Mouse (Mus musculus): ENCODE measurements at regions not wholly inside any gene's neighbourhood (a gene's known extent, or its start where the extent isn't known, plus 50 kb on each side); places are given as distances from the start of the nearest gene placed in this dataset.
A peak's percentile ranks its signal among the peaks of the same experiment; 100 is the strongest.

- H3K27ac ChIP-seq (ENCODE audit: low read length), result no peak overlapping the region
- no peaks in the 10 kb centered on the region for H3K36me3 ChIP-seq (ENCODE audit: control insufficient read depth, insufficient read depth, low read length)
- H3K4me1 ChIP-seq (ENCODE audit: control insufficient read depth, insufficient read depth, low read length), result no peaks in the 10 kb centered on the region
- H3K4me3 ChIP-seq (ENCODE audit: low read depth, low read length), result no peak overlapping the region
- 56% methylated on average over 4 of the region's 4 CpGs for WGBS
- H3K9me3 ChIP-seq (ENCODE audit: control insufficient read depth, low read depth, low read length), result no peaks in the 10 kb centered on the region
- H3K4me2 ChIP-seq (replicated peaks; ENCODE audit: low read depth, low read length), result no peak overlapping the region
- 0 out of 2 replicates have a peak, but pooled peaks cover 2% of the 10 kb centered on the region for H3K27me3 ChIP-seq (ENCODE audit: control insufficient read depth, insufficient read depth, low read length)
- ATAC-seq (ENCODE audit: insufficient number of reproducible peaks, insufficient read depth, low FRiP score, low read depth), result no peak
- no peak overlapping the region for H3K9ac ChIP-seq (replicated peaks; ENCODE audit: low read depth, low read length)
Measured at GRCm38 (mm10) chr7:137883701-137884100, 446.3 kb downstream of the Glrx3 start.

DNA sequence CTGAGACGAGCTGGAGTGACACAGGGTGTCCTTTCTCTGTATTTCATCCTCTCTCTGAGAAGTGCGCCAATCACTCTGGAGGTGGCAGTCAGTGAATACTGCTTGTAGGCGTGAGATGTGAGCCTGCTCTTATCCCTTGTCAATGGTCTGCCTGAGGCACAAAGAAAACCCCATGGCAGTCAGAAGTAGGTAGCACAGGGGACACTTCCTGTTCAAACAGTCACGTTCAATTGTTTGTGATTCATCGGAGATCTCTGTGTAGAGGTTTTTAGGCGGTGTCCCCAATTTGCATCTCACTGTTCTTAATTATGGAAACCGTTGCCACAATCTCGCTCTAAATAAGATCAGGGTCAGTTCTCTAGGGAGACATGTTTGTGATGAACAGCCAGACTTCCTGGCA, 447.7 kb downstream of the Glrx3 start:
- Histone ChIP-seq H3K4me3 (ENCODE audit: low read depth, low read length) (no peak overlapping the region), H3K36me3 (ENCODE audit: control insufficient read depth, insufficient read depth, low read length) (no peaks in the 10 kb centered on the region), H3K9me3 (ENCODE audit: control insufficient read depth, low read depth, low read length) (no peaks in the 10 kb centered on the region), H3K4me1 (ENCODE audit: control insufficient read depth, insufficient read depth, low read length) (no peaks in the 10 kb centered on the region), H3K27ac (ENCODE audit: low read length) (no peak overlapping the region), H3K9ac (replicated peaks; ENCODE audit: low read depth, low read length) (no peak overlapping the region), H3K27me3 (ENCODE audit: control insufficient read depth, insufficient read depth, low read length) (0 out of 2 replicates have a peak, but pooled peaks cover 2% of the 10 kb centered on the region), H3K4me2 (replicated peaks; ENCODE audit: low read depth, low read length) (no peak overlapping the region)
- no peak for ATAC-seq (ENCODE audit: insufficient number of reproducible peaks, insufficient read depth, low FRiP score, low read depth)
- 77% methylated on average over 8 of the region's 8 CpGs for WGBS

DNA sequence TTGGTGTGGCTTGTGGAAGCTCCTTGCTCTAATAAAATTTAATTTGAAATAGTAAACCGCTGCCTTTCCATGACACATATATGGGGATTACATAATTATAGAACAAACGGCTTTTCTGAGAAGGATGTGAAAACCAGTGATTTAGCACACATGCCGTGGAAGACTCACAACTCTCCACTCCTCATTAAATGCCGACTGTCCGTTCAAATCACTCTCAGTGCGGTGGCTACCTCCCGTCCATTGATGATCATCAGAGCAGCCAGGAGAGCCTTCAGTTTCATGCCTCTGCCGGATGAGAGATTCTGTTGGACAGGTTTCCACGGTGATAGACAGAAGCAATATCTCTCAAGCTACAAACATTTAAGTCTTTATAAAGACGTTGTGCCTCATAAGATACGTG, 451.3 kb downstream of the Glrx3 start:
- Histone ChIP-seq H3K9ac (replicated peaks; ENCODE audit: low read depth, low read length) (no peak overlapping the region), H3K4me3 (ENCODE audit: low read depth, low read length) (no peak overlapping the region), H3K27ac (ENCODE audit: low read length) (no peak overlapping the region), H3K4me2 (replicated peaks; ENCODE audit: low read depth, low read length) (no peak overlapping the region), H3K9me3 (ENCODE audit: control insufficient read depth, low read depth, low read length) (no peaks in the 10 kb centered on the region), H3K36me3 (ENCODE audit: control insufficient read depth, insufficient read depth, low read length) (no peaks in the 10 kb centered on the region), H3K27me3 (ENCODE audit: control insufficient read depth, insufficient read depth, low read length) (0 out of 2 replicates have a peak, but pooled peaks cover 2% of the 10 kb centered on the region), H3K4me1 (ENCODE audit: control insufficient read depth, insufficient read depth, low read length) (no peaks in the 10 kb centered on the region)
- WGBS, result 83% methylated on average over 11 of the region's 11 CpGs
- no peak for ATAC-seq (ENCODE audit: insufficient number of reproducible peaks, insufficient read depth, low FRiP score, low read depth)

DNA sequence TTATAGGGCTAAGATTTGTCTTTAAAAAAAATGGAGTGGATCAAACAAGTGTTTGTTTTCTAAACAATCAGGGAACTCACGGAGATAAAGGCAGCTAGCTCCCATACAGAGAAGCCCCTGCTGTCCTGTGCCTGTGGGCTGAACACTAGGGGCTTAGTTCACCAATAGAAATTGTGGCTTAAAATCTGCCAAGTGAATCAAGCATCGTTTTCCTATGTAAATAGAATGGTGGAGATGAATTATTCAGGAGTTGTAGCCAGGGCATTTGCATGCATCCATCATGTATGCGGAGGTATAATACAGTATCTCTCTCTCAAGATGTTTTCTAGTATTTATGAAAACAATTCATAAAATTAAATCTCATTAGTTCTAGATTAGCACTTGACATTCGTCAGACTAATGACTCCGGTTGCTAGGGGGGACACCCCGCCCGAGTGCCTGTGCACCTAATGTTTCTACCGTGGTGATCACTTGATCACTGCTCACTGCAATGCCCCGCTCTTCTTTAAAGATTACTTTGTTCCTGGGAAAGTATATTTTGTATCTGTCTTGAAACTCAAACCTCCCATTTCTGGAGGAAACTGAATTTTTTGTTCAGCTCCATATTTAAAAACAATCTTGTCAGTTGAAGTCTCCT, 469.1 kb downstream of the Glrx3 start:
- no peak for ATAC-seq (ENCODE audit: insufficient number of reproducible peaks, insufficient read depth, low FRiP score, low read depth)
- 67% methylated on average over 9 of the region's 9 CpGs for WGBS
- Histone ChIP-seq H3K4me3 (ENCODE audit: low read depth, low read length) (no peak overlapping the region), H3K27me3 (ENCODE audit: control insufficient read depth, insufficient read depth, low read length) (no peaks in the 10 kb centered on the region), H3K4me1 (ENCODE audit: control insufficient read depth, insufficient read depth, low read length) (no peaks in the 10 kb centered on the region), H3K36me3 (ENCODE audit: control insufficient read depth, insufficient read depth, low read length) (no peaks in the 10 kb centered on the region), H3K27ac (ENCODE audit: low read length) (no peak overlapping the region), H3K9ac (replicated peaks; ENCODE audit: low read depth, low read length) (no peak overlapping the region), H3K4me2 (replicated peaks; ENCODE audit: low read depth, low read length) (no peak overlapping the region), H3K9me3 (ENCODE audit: control insufficient read depth, low read depth, low read length) (no peaks in the 10 kb centered on the region)

DNA sequence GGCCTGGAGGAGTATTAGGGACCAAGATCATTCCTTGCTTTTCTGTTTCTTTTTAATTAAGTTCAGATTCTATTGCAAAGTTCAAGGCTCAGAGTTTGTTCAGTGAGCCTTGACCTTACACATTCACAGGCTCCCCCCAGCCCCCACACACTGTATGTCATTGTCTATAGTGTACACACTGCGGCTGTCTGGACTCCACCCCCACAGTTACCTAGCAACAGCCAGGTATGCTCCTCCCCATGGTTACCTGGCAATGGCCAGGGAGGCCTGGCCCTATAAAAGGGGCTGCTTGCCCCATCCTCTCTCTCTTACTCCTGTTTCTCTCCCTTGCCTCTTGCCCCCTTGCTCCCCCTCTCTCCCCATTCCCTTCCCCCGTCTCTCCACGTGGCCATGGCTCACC, 472.0 kb downstream of the Glrx3 start:
- peak; percentile 86 for ATAC-seq (ENCODE audit: insufficient number of reproducible peaks, insufficient read depth, low FRiP score, low read depth)
- H3K27ac ChIP-seq (ENCODE audit: low read length), result no peak overlapping the region

GRCm38 (mm10) chr7:137913551-137914105, 476.2 kb downstream of the Glrx3 start:
- Histone ChIP-seq H3K9me3 (ENCODE audit: control insufficient read depth, low read depth, low read length) (no peaks in the 10 kb centered on the region), H3K27ac (ENCODE audit: low read length) (no peak overlapping the region), H3K9ac (replicated peaks; ENCODE audit: low read depth, low read length) (no peak overlapping the region), H3K4me1 (ENCODE audit: control insufficient read depth, insufficient read depth, low read length) (no peaks in the 10 kb centered on the region), H3K4me2 (replicated peaks; ENCODE audit: low read depth, low read length) (no peak overlapping the region), H3K27me3 (ENCODE audit: control insufficient read depth, insufficient read depth, low read length) (no peaks in the 10 kb centered on the region), H3K36me3 (ENCODE audit: control insufficient read depth, insufficient read depth, low read length) (no peaks in the 10 kb centered on the region), H3K4me3 (ENCODE audit: low read depth, low read length) (no peak overlapping the region)
- WGBS, result 64% methylated on average over 4 of the region's 4 CpGs
- no peak for ATAC-seq (ENCODE audit: insufficient number of reproducible peaks, insufficient read depth, low FRiP score, low read depth)

More for the DNA sequence above, 472.0 kb downstream of the Glrx3 start:
- H3K4me2 ChIP-seq (replicated peaks; ENCODE audit: low read depth, low read length), result no peak overlapping the region
- no peaks in the 10 kb centered on the region for H3K9me3 ChIP-seq (ENCODE audit: control insufficient read depth, low read depth, low read length)
- 36% methylated on average over 3 of the region's 3 CpGs for WGBS
- no peaks in the 10 kb centered on the region for H3K27me3 ChIP-seq (ENCODE audit: control insufficient read depth, insufficient read depth, low read length)
- H3K9ac ChIP-seq (replicated peaks; ENCODE audit: low read depth, low read length), result no peak overlapping the region
- no peaks in the 10 kb centered on the region for H3K4me1 ChIP-seq (ENCODE audit: control insufficient read depth, insufficient read depth, low read length)
- H3K4me3 ChIP-seq (ENCODE audit: low read depth, low read length), result no peak overlapping the region
- no peaks in the 10 kb centered on the region for H3K36me3 ChIP-seq (ENCODE audit: control insufficient read depth, insufficient read depth, low read length)

GRCm38 (mm10) chr7:137914506-137914905, 477.1 kb downstream of the Glrx3 start:
- WGBS, result 87% methylated on average over 5 of the region's 5 CpGs
- Histone ChIP-seq H3K27ac (ENCODE audit: low read length) (no peak overlapping the region), H3K4me3 (ENCODE audit: low read depth, low read length) (no peak overlapping the region), H3K36me3 (ENCODE audit: control insufficient read depth, insufficient read depth, low read length) (no peaks in the 10 kb centered on the region), H3K9me3 (ENCODE audit: control insufficient read depth, low read depth, low read length) (no peaks in the 10 kb centered on the region), H3K9ac (replicated peaks; ENCODE audit: low read depth, low read length) (no peak overlapping the region), H3K4me1 (ENCODE audit: control insufficient read depth, insufficient read depth, low read length) (no peaks in the 10 kb centered on the region), H3K4me2 (replicated peaks; ENCODE audit: low read depth, low read length) (no peak overlapping the region), H3K27me3 (ENCODE audit: control insufficient read depth, insufficient read depth, low read length) (no peaks in the 10 kb centered on the region)
- no peak for ATAC-seq (ENCODE audit: insufficient number of reproducible peaks, insufficient read depth, low FRiP score, low read depth)

GRCm38 (mm10) chr7:137916351-137916750, 478.9 kb downstream of the Glrx3 start:
- Histone ChIP-seq H3K4me1 (ENCODE audit: control insufficient read depth, insufficient read depth, low read length) (no peaks in the 10 kb centered on the region), H3K4me3 (ENCODE audit: low read depth, low read length) (no peak overlapping the region), H3K27me3 (ENCODE audit: control insufficient read depth, insufficient read depth, low read length) (no peaks in the 10 kb centered on the region), H3K9me3 (ENCODE audit: control insufficient read depth, low read depth, low read length) (no peaks in the 10 kb centered on the region), H3K27ac (ENCODE audit: low read length) (no peak overlapping the region), H3K9ac (replicated peaks; ENCODE audit: low read depth, low read length) (no peak overlapping the region), H3K36me3 (ENCODE audit: control insufficient read depth, insufficient read depth, low read length) (no peaks in the 10 kb centered on the region), H3K4me2 (replicated peaks; ENCODE audit: low read depth, low read length) (no peak overlapping the region)
- 72% methylated on average over 1 of the region's 1 CpGs for WGBS
- ATAC-seq (ENCODE audit: insufficient number of reproducible peaks, insufficient read depth, low FRiP score, low read depth), result no peak
